Mouse (Mus musculus): Measurements from ENCODE around the gene Mettl23. TPM values are rescaled to one million over a fixed set of nuclear protein-coding genes. Genes with fewer than 3 reads are reported as not detected.
"Not testable (repeated sequence)": the region's sequence is repeated elsewhere in the genome, so short reads cannot be mapped to it uniquely, and the experiment has no call there.

Mettl23 gene
- polyA plus RNA-seq, 1 experiment from 2014 or later = 63.7 TPM

GRCm38 (mm10) chr11:116822215-116822614, 20.9 kb upstream of the Mettl23 start:
- Histone ChIP-seq H3K27me3 (replicated peaks) (no peaks in the 10 kb centered on the region), H3K4me1 (peaks cover 65% of the 10 kb centered on the region), H3K4me2 (replicated peaks) (no peak overlapping the region), H3K27ac (no peak overlapping the region), H3K9me3 (no peaks in the 10 kb centered on the region), H3K36me3 (no peaks in the 10 kb centered on the region), H3K9ac (no peak overlapping the region), H3K4me3 (no peak overlapping the region)
- no peak for ATAC-seq (ENCODE audit: low FRiP score, low read depth)
- 69% methylated on average over 10 of the region's 10 CpGs for WGBS

- Histone ChIP-seq H3K27me3 (replicated peaks) (no peaks in the 10 kb centered on the region), H3K27ac (no peak overlapping the region), H3K36me3 (no peaks in the 10 kb centered on the region), H3K4me2 (replicated peaks) (no peak overlapping the region), H3K4me1 (peaks cover 64% of the 10 kb centered on the region), H3K4me3 (no peak overlapping the region), H3K9me3 (no peaks in the 10 kb centered on the region), H3K9ac (no peak overlapping the region)
- ATAC-seq (ENCODE audit: low FRiP score, low read depth) = no peak
- WGBS = 94% methylated on average over 10 of the region's 10 CpGs
Measured at GRCm38 (mm10) chr11:116822626-116823025, 20.5 kb upstream of the Mettl23 start.

DNA sequence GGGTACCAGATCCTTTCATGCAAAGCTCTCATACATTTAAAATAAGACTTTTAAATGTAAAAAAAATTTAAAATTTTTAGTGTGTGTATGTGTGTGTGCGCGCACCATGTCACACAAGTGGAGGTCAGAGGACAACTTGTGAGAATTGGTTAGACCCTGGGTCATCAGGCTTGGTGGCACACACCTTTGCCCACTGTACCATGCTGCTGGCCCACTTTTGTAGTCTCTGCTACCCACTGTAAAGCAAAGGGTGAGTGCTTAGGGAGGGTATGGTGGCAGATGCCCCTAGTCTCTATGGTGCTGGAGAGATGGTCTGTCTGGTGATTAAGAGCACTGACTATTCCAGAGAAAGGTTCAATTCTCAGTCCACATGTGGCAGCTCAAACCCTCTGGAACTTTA, 19.8 kb upstream of the Mettl23 start:
- no peaks in the 10 kb centered on the region for H3K36me3 ChIP-seq
- 96% methylated on average over 2 of the region's 2 CpGs for WGBS
- H3K4me1 ChIP-seq = peaks cover 64% of the 10 kb centered on the region
- H3K4me2 ChIP-seq (replicated peaks) = no peak overlapping the region
- no peaks in the 10 kb centered on the region for H3K9me3 ChIP-seq
- ATAC-seq (ENCODE audit: low FRiP score, low read depth) = no peak
- no peak overlapping the region for H3K9ac ChIP-seq
- no peak overlapping the region for H3K27ac ChIP-seq
- no peak overlapping the region for H3K4me3 ChIP-seq
- H3K27me3 ChIP-seq (replicated peaks) = no peaks in the 10 kb centered on the region

DNA sequence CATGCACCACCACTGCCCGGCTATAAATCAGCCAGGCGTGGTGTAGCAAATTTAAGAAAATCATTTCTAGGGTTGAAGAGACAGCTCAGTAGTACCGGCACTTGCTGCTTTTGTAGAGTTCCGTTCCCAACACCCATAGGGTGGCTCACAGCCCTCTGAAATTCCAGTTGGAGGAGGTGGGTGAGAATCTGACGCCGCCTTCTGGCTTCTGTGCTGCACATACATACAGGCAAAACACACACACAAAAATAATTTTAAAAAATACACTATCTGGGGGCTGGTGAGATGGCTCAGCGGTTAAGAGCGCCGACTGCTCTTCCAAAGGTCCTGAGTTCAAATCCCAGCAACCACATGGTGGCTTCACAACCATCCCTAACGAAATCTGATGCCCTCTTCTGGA, 19.2 kb upstream of the Mettl23 start:
- not testable (repeated sequence) for H3K9me3 ChIP-seq; H3K4me3 ChIP-seq; H3K36me3 ChIP-seq; H3K27me3 ChIP-seq (replicated peaks); H3K9ac ChIP-seq; ATAC-seq (ENCODE audit: low FRiP score, low read depth); H3K4me2 ChIP-seq (replicated peaks); H3K27ac ChIP-seq
- WGBS = 95% methylated on average over 10 of the region's 10 CpGs
- peaks cover 59% of the 10 kb centered on the region for H3K4me1 ChIP-seq

DNA sequence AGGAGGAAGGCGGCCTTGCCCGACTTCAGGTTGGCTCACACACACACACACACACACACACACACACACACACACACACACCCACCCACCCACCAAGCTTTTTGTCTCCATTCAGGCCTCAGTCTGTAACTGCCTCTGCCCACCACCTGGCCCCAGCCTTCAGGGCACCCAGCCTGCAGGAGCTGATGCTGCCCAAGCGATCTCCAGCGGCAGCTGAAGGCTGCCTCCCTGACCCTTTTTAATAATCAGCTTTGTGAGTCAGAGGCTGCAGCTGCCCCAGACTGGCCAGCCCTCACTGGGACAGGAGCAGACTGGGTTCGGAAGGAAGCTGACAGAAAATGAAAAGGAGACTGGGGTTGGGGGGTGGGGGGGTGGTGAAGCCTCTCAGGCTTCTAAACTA, 17.8 kb upstream of the Mettl23 start:
- H3K4me3 ChIP-seq = peak overlapping the region; percentile 82; the same call in 1 of the 2 replicates
- peak overlapping the region; percentile 50; the same call in 1 of the 2 replicates for H3K27ac ChIP-seq
- peak overlapping the region; percentile 89 for H3K4me2 ChIP-seq (replicated peaks)
- H3K27me3 ChIP-seq (replicated peaks) = no peaks in the 10 kb centered on the region
- H3K4me1 ChIP-seq = peaks cover 48% of the 10 kb centered on the region
- no peaks in the 10 kb centered on the region for H3K9me3 ChIP-seq
- ATAC-seq (ENCODE audit: low FRiP score, low read depth) = no peak
- H3K9ac ChIP-seq = peak overlapping the region; percentile 45
- no peaks in the 10 kb centered on the region for H3K36me3 ChIP-seq
- 27% methylated on average over 5 of the region's 5 CpGs for WGBS

DNA sequence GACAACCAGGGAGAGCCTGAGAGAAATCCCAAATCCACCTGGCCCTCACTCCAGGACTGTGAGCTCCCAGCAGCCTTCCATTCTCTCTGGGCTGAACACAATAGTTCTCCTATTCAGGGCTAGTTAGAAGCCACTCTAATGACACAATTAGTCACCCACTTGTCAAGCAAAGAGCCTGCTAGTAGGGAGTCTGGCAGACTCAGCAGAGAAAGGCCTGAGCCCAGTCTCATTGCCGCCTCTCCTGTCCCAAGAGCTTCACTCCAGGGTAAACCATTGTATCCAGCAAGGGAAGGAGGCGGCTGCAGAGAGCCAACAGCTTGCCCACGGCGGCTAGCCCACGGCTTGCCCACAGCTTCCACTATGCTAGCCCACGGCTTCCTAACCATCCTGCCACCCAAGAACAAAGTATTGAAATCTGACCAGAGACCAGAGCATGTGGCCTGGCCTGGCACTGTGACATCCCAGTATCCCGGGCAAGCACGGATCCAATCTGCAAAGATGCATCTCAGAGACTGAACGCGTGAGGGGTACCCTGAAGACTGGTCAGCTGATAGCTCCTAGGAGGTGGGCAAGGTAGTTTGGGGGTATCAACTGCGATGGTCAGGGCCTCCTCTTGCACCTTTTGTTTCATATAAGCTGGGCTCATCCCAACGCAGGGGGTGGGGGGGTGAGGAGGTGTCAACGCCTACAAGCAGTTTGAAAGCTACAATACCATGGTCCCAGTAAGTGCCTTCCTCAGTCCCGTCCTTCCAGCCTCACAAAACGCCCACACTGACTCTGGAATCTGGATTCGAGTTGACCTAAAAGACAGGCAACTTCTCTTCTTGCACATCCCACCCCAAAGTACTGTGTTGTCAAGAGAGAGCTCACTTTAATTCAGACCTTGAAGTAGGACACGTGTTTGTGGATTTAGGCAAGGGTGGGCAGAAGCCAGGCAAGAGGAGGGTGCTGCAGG, 16.3 kb upstream of the Mettl23 start:
- peaks cover 7% of the 10 kb centered on the region; the same call in 1 of the 2 replicates for H3K36me3 ChIP-seq
- peak overlapping the region; percentile 82 for H3K4me3 ChIP-seq
- peak; percentile 56 for ATAC-seq (ENCODE audit: low FRiP score, low read depth)
- no peaks in the 10 kb centered on the region for H3K9me3 ChIP-seq
- H3K27me3 ChIP-seq (replicated peaks) = no peaks in the 10 kb centered on the region
- WGBS = 12% methylated on average over 17 of the region's 17 CpGs
- peaks cover 32% of the 10 kb centered on the region for H3K4me1 ChIP-seq
- peak overlapping the region; percentile 89 for H3K4me2 ChIP-seq (replicated peaks)
- H3K9ac ChIP-seq = peak overlapping the region; percentile 93
- peak overlapping the region; percentile 65 for H3K27ac ChIP-seq

GRCm38 (mm10) chr11:116827534-116828165, 15.4 kb upstream of the Mettl23 start, which contains the start of gene Mxra7:
TSS of gene Mxra7 (minus strand) at chr11:116828046.
- H3K4me2 ChIP-seq (replicated peaks) = peak within 1 kb of the TSS; percentile 89
- under 1% methylated on average over 71 of the region's 71 CpGs for WGBS
- H3K36me3 ChIP-seq = peaks cover 7% of the 10 kb centered on the region; the same call in 1 of the 2 replicates
- ATAC-seq (ENCODE audit: low FRiP score, low read depth) = peak; percentile 37; the same call in 1 of the 2 replicates
- H3K4me3 ChIP-seq = peak within 1 kb of the TSS; percentile 82
- H3K9ac ChIP-seq = peak within 1 kb of the TSS; percentile 93
- no peaks in the 10 kb centered on the region for H3K9me3 ChIP-seq
- H3K27me3 ChIP-seq (replicated peaks) = no peaks in the 10 kb centered on the region
- H3K27ac ChIP-seq = peak within 1 kb of the TSS; percentile 65
- peaks cover 28% of the 10 kb centered on the region for H3K4me1 ChIP-seq

GRCm38 (mm10) chr11:116832172-116832685, 10.8 kb upstream of the Mettl23 start:
- 0 out of 2 replicates have a peak overlapping the region, but pooled peaks have one; percentile 0 for H3K27ac ChIP-seq
- ATAC-seq (ENCODE audit: low FRiP score, low read depth) = no peak
- H3K36me3 ChIP-seq = peaks cover 50% of the 10 kb centered on the region

GRCm38 (mm10) chr11:116834954-116835353, 8.1 kb upstream of the Mettl23 start:
- H3K36me3 ChIP-seq = peaks cover 75% of the 10 kb centered on the region
- ATAC-seq (ENCODE audit: low FRiP score, low read depth) = no peak
- 90% methylated on average over 1 of the region's 1 CpGs for WGBS

More at GRCm38 (mm10) chr11:116832172-116832685, 10.8 kb upstream of the Mettl23 start:
- Histone ChIP-seq H3K4me3 (no peak overlapping the region), H3K4me2 (replicated peaks) (no peak overlapping the region), H3K27me3 (replicated peaks) (no peaks in the 10 kb centered on the region), H3K4me1 (peaks cover 12% of the 10 kb centered on the region), H3K9ac (no peak overlapping the region), H3K9me3 (no peaks in the 10 kb centered on the region)
- 23% methylated on average over 4 of the region's 4 CpGs for WGBS

DNA sequence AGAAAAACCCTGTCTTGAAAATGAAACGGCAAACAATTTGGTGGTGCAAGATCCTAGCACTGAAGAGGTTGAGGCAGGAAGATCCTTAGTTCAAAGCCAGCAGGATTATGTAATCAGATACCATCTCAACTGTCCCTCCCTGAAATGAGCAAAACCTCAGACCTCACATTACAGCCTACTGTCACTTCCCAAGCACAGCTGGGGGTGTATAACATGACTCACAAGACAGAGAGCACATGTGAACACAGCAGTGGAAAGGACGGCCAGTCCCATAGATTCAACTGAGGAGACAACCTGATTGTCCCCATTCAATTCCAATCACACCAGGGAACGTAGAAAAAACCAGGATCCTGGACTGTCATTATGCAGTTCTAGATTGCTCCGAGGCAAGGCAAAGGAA, 6.8 kb upstream of the Mettl23 start:
- no peaks in the 10 kb centered on the region for H3K9me3 ChIP-seq
- H3K4me2 ChIP-seq (replicated peaks) = no peak overlapping the region
- H3K27me3 ChIP-seq (replicated peaks) = no peaks in the 10 kb centered on the region
- no peak for ATAC-seq (ENCODE audit: low FRiP score, low read depth)
- no peak overlapping the region for H3K4me3 ChIP-seq
- H3K27ac ChIP-seq = no peak overlapping the region
- H3K9ac ChIP-seq = no peak overlapping the region
- 94% methylated on average over 4 of the region's 4 CpGs for WGBS
- peaks cover 83% of the 10 kb centered on the region for H3K36me3 ChIP-seq
- peaks cover 30% of the 10 kb centered on the region for H3K4me1 ChIP-seq

More at GRCm38 (mm10) chr11:116834954-116835353, 8.1 kb upstream of the Mettl23 start:
- H3K4me1 ChIP-seq = peaks cover 17% of the 10 kb centered on the region
- H3K27ac ChIP-seq = no peak overlapping the region
- H3K9me3 ChIP-seq = no peaks in the 10 kb centered on the region
- H3K9ac ChIP-seq = no peak overlapping the region
- no peak overlapping the region for H3K4me2 ChIP-seq (replicated peaks)
- H3K27me3 ChIP-seq (replicated peaks) = no peaks in the 10 kb centered on the region
- H3K4me3 ChIP-seq = no peak overlapping the region

DNA sequence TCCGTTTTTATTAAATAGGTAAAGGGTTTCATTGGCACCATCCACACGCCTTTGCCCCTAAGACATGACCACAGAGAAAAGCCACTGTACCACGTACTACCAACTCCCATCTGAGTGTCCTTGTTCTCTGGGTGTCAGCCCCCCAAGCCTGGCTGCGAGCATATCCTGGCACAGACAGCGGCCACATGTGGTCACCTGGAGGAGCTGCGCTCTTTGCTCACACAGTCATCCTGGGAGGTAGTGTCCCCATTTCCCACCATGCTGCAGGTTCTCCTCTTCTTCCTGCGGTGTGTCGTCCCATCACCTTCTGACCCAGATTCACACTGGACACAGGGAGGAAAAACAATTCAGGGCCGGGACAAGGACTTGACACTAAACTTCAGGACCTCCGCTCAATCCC, 5.6 kb upstream of the Mettl23 start:
- Histone ChIP-seq H3K9me3 (no peaks in the 10 kb centered on the region), H3K4me1 (peaks cover 37% of the 10 kb centered on the region), H3K27ac (no peak overlapping the region), H3K36me3 (peaks cover 80% of the 10 kb centered on the region), H3K9ac (no peak overlapping the region), H3K4me2 (replicated peaks) (no peak overlapping the region), H3K4me3 (no peak overlapping the region), H3K27me3 (replicated peaks) (no peaks in the 10 kb centered on the region)
- 93% methylated on average over 10 of the region's 10 CpGs for WGBS
- ATAC-seq (ENCODE audit: low FRiP score, low read depth) = no peak

DNA sequence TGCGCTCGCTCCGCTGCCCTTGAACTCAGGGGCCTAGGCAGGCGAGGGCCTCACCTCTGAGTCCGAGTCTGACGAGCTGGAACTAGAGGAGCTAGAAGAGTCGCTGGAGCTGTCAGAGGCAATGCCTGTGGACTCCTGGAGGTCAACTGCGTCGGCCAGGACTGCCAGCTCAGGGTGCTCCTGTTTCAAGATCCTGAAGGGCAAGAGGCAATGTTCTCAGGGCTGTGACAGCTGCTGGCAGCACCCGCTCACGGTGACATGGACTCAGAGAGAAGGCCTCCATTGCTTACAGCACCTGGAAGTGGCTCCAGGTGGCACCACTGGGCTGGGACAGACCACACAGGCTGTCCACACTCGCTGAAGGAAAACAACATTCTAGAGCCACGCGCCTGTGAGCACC, 4.1 kb upstream of the Mettl23 start:
- no peak overlapping the region for H3K4me3 ChIP-seq
- H3K27ac ChIP-seq = no peak overlapping the region
- H3K9ac ChIP-seq = no peak overlapping the region
- no peaks in the 10 kb centered on the region for H3K9me3 ChIP-seq
- H3K36me3 ChIP-seq = peaks cover 69% of the 10 kb centered on the region
- WGBS = 95% methylated on average over 14 of the region's 14 CpGs
- H3K4me1 ChIP-seq = peaks cover 30% of the 10 kb centered on the region
- no peak for ATAC-seq (ENCODE audit: low FRiP score, low read depth)
- no peak overlapping the region for H3K4me2 ChIP-seq (replicated peaks)
- no peaks in the 10 kb centered on the region for H3K27me3 ChIP-seq (replicated peaks)

All from neural tube, embryonic 12.5 days (tissue).